ENCODE assay signal across 17 mouse cellular contexts in genomic region chr7:92768859-92769258, GRCm38 (mm10). TPM values are rescaled to one million over a fixed set of nuclear protein-coding genes. Genes with fewer than 3 reads are reported as not detected.
DNase-seq lines count a peak whose midpoint lies in the region; ATAC-seq lines count a peak whose summit lies in the region.
"Had no signal": no experiment of that assay in that cellular context is flagged by ENCODE, and none has a peak within 500 bp of the region (broad histone marks: within the 10 kb centered on the region; RNA-seq: fewer than 3 reads in every experiment).

No protein-coding gene starts in this region.

- peak; percentile 75 for ATAC-seq in frontal cortex, adult (ENCODE audit: low TSS enrichment)
- no peak for ATAC-seq in CD4-positive, CD25-positive, alpha-beta regulatory T cell, adult 4 months
- ATAC-seq: forebrain, embryonic 14.5 days; intestine, postnatal 0 days; midbrain, embryonic 16.5 days had no signal

- DNase-seq in frontal cortex, postnatal 14 days (ENCODE audit: low spot score in 2 of 2), result no peak
- peak; percentile 32 to 56 for DNase-seq in left cerebral cortex, adult 18-20 months (ENCODE audit: low spot score in 2 of 2)
- DNase-seq in left cerebral cortex, adult 11 months (ENCODE audit: low spot score), result no peak
- DNase-seq in right cerebral cortex, adult 18-20 months, result peak; percentile 65
- DNase-seq in right cerebral cortex, postnatal 10 days (ENCODE audit: low spot score in 2 of 2), result no peak
- DNase-seq in cerebellum, postnatal 36 days, result no peak
- DNase-seq: cerebellum, postnatal 10 days; gastrocnemius, postnatal 10 days; heart, postnatal 10 days; kidney, postnatal 14 days; layer of hippocampus, adult 9-11 months; thymus, postnatal 14 days had no signal

RNA-seq across cellular contexts. Expression of gene Rab30, which starts 27.5 kb away (rescaled TPM):
- total RNA-seq in left cerebral cortex, adult 18-20 months (2021), result 10 to 100 TPM; 39.4 to 40.6 TPM
- polyA plus RNA-seq in CD4-positive, CD25-positive, alpha-beta regulatory T cell, adult 4 months (2017; shearing (Covaris generic)), result under 1 TPM in 1 of 2 experiments, not detected in 1; 0.60 TPM

Comparison
In these comparisons a context has a peak if more than half of its experiments do, and no peak if none do; other contexts are left out.
1. DNase-seq: peak in left cerebral cortex, adult 18-20 months (2 of 2) and right cerebral cortex, adult 18-20 months (single experiment); none in frontal cortex, postnatal 14 days (0 of 2), left cerebral cortex, adult 11 months (single experiment), right cerebral cortex, postnatal 10 days (0 of 2) and cerebellum, postnatal 36 days (0 of 2).